Mouse (Mus musculus) small intestine, adult 2 months (tissue): Measurements from ENCODE around the gene Rbfox1.

ENCODE experiments used
- CTCF ChIP-seq: fragments of 200-500 bp; IDR thresholded peaks from 2 replicates; pipeline ENCODE4 v1.5.1; 2012; ENCODE audit warnings: low read depth, mild to moderate bottlenecking, control low read depth, inconsistent platforms, low read length, moderate library complexity, mixed read lengths; ENCODE audit not compliant: insufficient replicate concordance, insufficient read length; ENCODE audit errors: extremely low read depth
- POLR2A ChIP-seq: fragments of 200-500 bp; IDR thresholded peaks from 2 replicates; pipeline ENCODE4 v1.6.1; 2012; ENCODE audit warnings: low read depth, mild to moderate bottlenecking, control low read depth, inconsistent platforms, low read length, moderate library complexity

DNA sequence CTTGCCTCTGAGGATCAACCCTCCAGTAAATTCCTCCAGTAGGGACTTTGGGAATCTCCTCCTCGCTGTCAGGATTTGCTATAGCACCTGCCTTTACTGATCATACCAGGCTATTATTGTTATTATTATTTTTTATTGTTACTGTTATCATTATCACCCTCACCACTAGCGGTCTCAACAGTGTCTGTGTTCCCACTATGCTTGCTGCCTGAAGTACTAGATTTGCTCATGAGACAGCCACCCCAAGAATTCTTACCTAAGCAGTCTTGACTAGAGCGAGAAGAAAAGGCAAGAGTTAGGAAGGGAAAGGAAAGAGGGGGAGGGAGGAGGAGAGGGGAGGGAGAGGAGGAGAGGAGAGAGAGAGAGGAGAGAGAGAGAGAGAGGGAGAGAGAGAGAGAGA, 954.9 kb downstream of the Rbfox1 start:
- TF ChIP-seq CTCF (no peak), POLR2A (no peak)
